Mouse (Mus musculus): ENCODE data around the gene Coro1a.

DNA sequence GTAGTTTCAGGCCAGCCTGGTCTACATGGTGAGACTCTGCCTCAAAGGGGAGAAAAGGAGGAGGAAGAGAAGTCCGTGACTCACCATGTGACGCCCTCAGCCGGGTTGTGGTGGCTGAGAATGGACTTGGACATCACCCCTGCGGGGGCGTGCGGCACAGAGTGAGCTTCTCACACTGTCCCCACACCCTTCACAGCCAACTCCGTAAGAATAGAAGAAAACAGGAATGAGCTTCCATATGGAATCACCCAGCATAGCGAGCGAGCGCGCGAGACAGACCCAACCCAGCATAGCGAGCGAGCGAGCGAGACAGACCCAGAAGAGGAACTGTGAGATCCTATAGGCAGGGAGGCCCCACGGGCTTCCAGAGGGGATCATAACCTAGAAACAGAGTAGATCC lies 32.0 kb upstream of the Coro1a start:
- TF ChIP-seq MYOD1 (IDR thresholded peaks at IDR 0.05; ENCODE audit: control insufficient read depth, insufficient read length, low read depth) (no peak), CTCF (IDR thresholded peaks at IDR 0.05; ENCODE audit: control insufficient read depth, insufficient read depth, insufficient read length) (no peak), USF1 (IDR thresholded peaks at IDR 0.05; ENCODE audit: low read depth) (no peak), MAX (IDR thresholded peaks at IDR 0.05) (no peak), MYOG (IDR thresholded peaks at IDR 0.05; ENCODE audit: control insufficient read depth, extremely low read depth, insufficient read length) (no peak)

All from C2C12 (cell line).